Mouse (Mus musculus): ENCODE measurements at regions not wholly inside any gene's neighbourhood (a gene's known extent, or its start where the extent isn't known, plus 50 kb on each side); places are given as distances from the start of the nearest gene placed in this dataset.

- TF ChIP-seq POLR2A (IDR thresholded peaks at IDR 0.05; ENCODE audit: control insufficient read depth, low read depth, low read length) = no peak
- TF ChIP-seq CTCF (IDR thresholded peaks at IDR 0.05; ENCODE audit: control insufficient read depth, insufficient read depth, insufficient replicate concordance, low read depth, low read length) = no peak
Measured at GRCm38 (mm10) chr12:77047273-77047672, 85.3 kb upstream of the Max start.
